Mouse (Mus musculus): ENCODE results near the gene Pitpnc1. TPM values are rescaled to one million over a fixed set of nuclear protein-coding genes. Genes with fewer than 3 reads are reported as not detected.

The Pitpnc1 gene
- total and polyA plus RNA-seq, 3 experiments = 2.4 to 5.4 (median 3.6) TPM

DNA sequence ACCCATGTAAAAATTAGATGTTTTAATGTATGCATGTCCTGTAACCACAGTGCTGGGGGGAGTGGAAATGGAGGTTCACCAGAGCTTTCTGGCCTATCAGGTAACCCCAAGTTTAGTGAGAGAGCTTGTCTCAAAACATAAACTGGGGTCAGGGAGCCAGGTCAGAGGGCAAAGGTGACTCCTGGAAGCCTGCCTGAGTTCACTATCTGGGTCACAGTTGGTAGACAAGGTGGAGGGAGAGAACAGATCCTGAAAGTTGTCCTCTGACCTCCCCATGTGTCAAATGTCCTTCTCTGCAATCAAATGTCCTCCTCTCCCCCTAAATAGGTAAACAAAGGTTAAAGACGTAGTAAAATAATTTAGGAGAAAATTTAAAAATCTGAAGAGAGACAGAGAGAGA is 244.1 kb downstream of the Pitpnc1 start:
- H3K27me3 ChIP-seq (replicated peaks) = no peaks in the 10 kb centered on the region
- no peak overlapping the region for H3K4me3 ChIP-seq (replicated peaks in 1 of 3; ENCODE audit: low read depth in 2 of 3, low read length in 2 of 3, poor library complexity in 1 of 3)
- peaks cover 0 to 2% of the 10 kb centered on the region in 2 experiments for H3K36me3 ChIP-seq (replicated peaks in 1 of 2; ENCODE audit: control insufficient read depth in 1 of 2, insufficient read depth in 1 of 2, low read length in 1 of 2)
- DNase-seq (ENCODE audit: extremely low read depth) = no peak
- no peak overlapping the region for H3K27ac ChIP-seq (ENCODE audit: insufficient read depth, low read depth)
- no peak for TF ChIP-seq PAX5 (IDR thresholded peaks at IDR 0.05; ENCODE audit: low read length)
- no peak for TF ChIP-seq MAX (IDR thresholded peaks at IDR 0.05; ENCODE audit: low read length)
- no peak for TF ChIP-seq RAD21 (IDR thresholded peaks at IDR 0.05; ENCODE audit: low read depth, low read length)
- TF ChIP-seq MEF2A (IDR thresholded peaks at IDR 0.05; ENCODE audit: borderline replicate concordance, low read depth, low read length) = no peak
- no peak for TF ChIP-seq E2F4 (IDR thresholded peaks at IDR 0.05; ENCODE audit: insufficient replicate concordance, low read depth, low read length)
- TF ChIP-seq SMC3 (IDR thresholded peaks at IDR 0.05; ENCODE audit: low read depth, low read length) = no peak
- no peak for TF ChIP-seq IRF4 (IDR thresholded peaks at IDR 0.05; ENCODE audit: low read depth, low read length)
- TF ChIP-seq NELFE (IDR thresholded peaks at IDR 0.05; ENCODE audit: low read depth, low read length) = no peak
- TF ChIP-seq MAFK (IDR thresholded peaks at IDR 0.05; ENCODE audit: insufficient replicate concordance, low read length) = no peak
- no peak for TF ChIP-seq POLR2AphosphoS2 (IDR thresholded peaks at IDR 0.05; ENCODE audit: low read depth, low read length)
- no peak for TF ChIP-seq HCFC1 (IDR thresholded peaks at IDR 0.05; ENCODE audit: low read depth, low read length)
- no peak for TF ChIP-seq JUN (IDR thresholded peaks at IDR 0.05; ENCODE audit: insufficient read depth, low read depth, low read length)
- no peaks in the 10 kb centered on the region; a peak in 1 of 4 replicates for H3K4me1 ChIP-seq (ENCODE audit: control insufficient read depth in 1 of 2, insufficient read depth in 2 of 2)
- in situ Hi-C loops (cut with MboI; ENCODE audit: low pct_ligation_motif_present, low pct_unique_long_range_greater_than_20kb, low sequenced_read_pairs) (no loop called here), dilution Hi-C loops (cut with MboI; ENCODE audit: extremely low pct_ligation_motif_present, extremely low pct_unique_long_range_greater_than_20kb, low sequenced_read_pairs) (no loop called here)
- no peak overlapping the region for H3K4me2 ChIP-seq (ENCODE audit: insufficient read depth, low read depth, poor library complexity, severe bottlenecking)
- peaks cover 7% of the 10 kb centered on the region for H3K9me3 ChIP-seq (replicated peaks; ENCODE audit: low read length)
- H3K79me2 ChIP-seq (replicated peaks; ENCODE audit: control insufficient read depth, extremely low read depth, insufficient read depth, poor library complexity, severe bottlenecking) = no peaks in the 10 kb centered on the region
- no peak overlapping the region for H3K9ac ChIP-seq (ENCODE audit: insufficient read depth, low read depth)

DNA sequence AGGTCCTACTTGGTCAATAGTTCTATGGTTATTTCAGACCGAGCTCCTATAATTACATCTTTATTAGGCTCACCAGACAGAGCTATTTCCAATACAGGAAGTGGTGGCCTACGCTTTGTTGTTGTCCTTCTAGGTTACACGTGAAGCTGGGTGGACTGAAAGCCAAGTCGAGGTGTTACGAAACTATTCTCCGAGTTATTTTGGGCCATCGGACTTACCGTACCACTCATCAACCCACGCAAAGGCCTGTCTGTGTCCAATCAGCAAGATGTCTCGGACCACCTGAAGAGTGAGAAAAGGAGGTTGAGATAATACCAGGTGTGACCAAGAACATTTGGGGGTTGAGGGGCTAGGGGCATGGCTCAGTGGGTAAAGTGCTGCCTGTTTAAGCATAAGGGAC is 244.5 kb downstream of the Pitpnc1 start:
- H3K36me3 ChIP-seq (replicated peaks in 1 of 2; ENCODE audit: control insufficient read depth in 1 of 2, insufficient read depth in 1 of 2, low read length in 1 of 2) = peaks cover 0 to 2% of the 10 kb centered on the region in 2 experiments
- H3K27ac ChIP-seq (ENCODE audit: insufficient read depth, low read depth) = no peak overlapping the region
- DNase-seq (ENCODE audit: extremely low read depth) = no peak
- peaks cover 7% of the 10 kb centered on the region for H3K9me3 ChIP-seq (replicated peaks; ENCODE audit: low read length)
- TF ChIP-seq UBTF (IDR thresholded peaks at IDR 0.05; ENCODE audit: low read depth, low read length) (no peak), TCF12 (IDR thresholded peaks at IDR 0.05; ENCODE audit: low read depth, low read length) (no peak), SMC3 (IDR thresholded peaks at IDR 0.05; ENCODE audit: low read depth, low read length) (no peak), ZMIZ1 (IDR thresholded peaks at IDR 0.05; ENCODE audit: low read depth, low read length) (no peak), USF1 (IDR thresholded peaks at IDR 0.05; ENCODE audit: low read depth, low read length) (no peak), BHLHE40 (IDR thresholded peaks at IDR 0.05; ENCODE audit: low read depth, low read length) (no peak), ZNF384 (IDR thresholded peaks at IDR 0.05; ENCODE audit: low read depth, low read length) (no peak), RCOR1 (conservative IDR thresholded peaks at IDR 0.05; ENCODE audit: low read depth, low read length) (no peak), EP300 (IDR thresholded peaks at IDR 0.05; ENCODE audit: low read length) (no peak), ZKSCAN1 (IDR thresholded peaks at IDR 0.05; ENCODE audit: borderline replicate concordance, low read depth, low read length) (no peak), CHD2 (IDR thresholded peaks at IDR 0.05; ENCODE audit: low read length) (no peak), ELF1 (IDR thresholded peaks at IDR 0.05; ENCODE audit: low read depth, low read length) (no peak), POLR2AphosphoS2 (IDR thresholded peaks at IDR 0.05; ENCODE audit: low read depth, low read length) (no peak)
- no peaks in the 10 kb centered on the region for H3K27me3 ChIP-seq (replicated peaks)
- H3K79me2 ChIP-seq (replicated peaks; ENCODE audit: control insufficient read depth, extremely low read depth, insufficient read depth, poor library complexity, severe bottlenecking) = no peaks in the 10 kb centered on the region
- H3K4me3 ChIP-seq (replicated peaks in 1 of 3; ENCODE audit: low read depth in 2 of 3, low read length in 2 of 3, poor library complexity in 1 of 3) = no peak overlapping the region
- no peak overlapping the region for H3K9ac ChIP-seq (ENCODE audit: insufficient read depth, low read depth)
- dilution Hi-C loops (cut with MboI; ENCODE audit: extremely low pct_ligation_motif_present, extremely low pct_unique_long_range_greater_than_20kb, low sequenced_read_pairs) (no loop called here), in situ Hi-C loops (cut with MboI; ENCODE audit: low pct_ligation_motif_present, low pct_unique_long_range_greater_than_20kb, low sequenced_read_pairs) (no loop called here)
- H3K4me2 ChIP-seq (ENCODE audit: insufficient read depth, low read depth, poor library complexity, severe bottlenecking) = no peak overlapping the region
- H3K4me1 ChIP-seq (ENCODE audit: control insufficient read depth in 1 of 2, insufficient read depth in 2 of 2) = no peaks in the 10 kb centered on the region; a peak in 1 of 4 replicates
